Mouse (Mus musculus) limb, embryonic 15.5 days (tissue): ENCODE measurements around the gene Tmem161a. TPM values are rescaled to one million over a fixed set of nuclear protein-coding genes. Genes with fewer than 3 reads are reported as not detected.

Experiments used
- ATAC-seq: fragments of 200-750 bp; cut with Nextera tagmentation; 2 replicates; pipeline ENCODE4 v1.8.0; 2017; ENCODE audit warnings: low read depth, moderate TSS enrichment; ENCODE audit not compliant: insufficient number of reproducible peaks, low FRiP score, low TSS enrichment
- H3K27ac ChIP-seq: fragments of 300-500 bp; sonication (generic); 2 replicates; pipeline ENCODE4 v1.5.1; 2015; ENCODE audit warnings: moderate library complexity, mild to moderate bottlenecking, inconsistent platforms
- H3K27me3 ChIP-seq: fragments of 300-500 bp; sonication (generic); 2 replicates; pipeline ENCODE4 v1.6.1; 2015; ENCODE audit warnings: inconsistent platforms
- H3K36me3 ChIP-seq: fragments of 300-500 bp; sonication (generic); 2 replicates; pipeline ENCODE4 v1.6.1; 2015; ENCODE audit warnings: inconsistent platforms
- H3K4me1 ChIP-seq: fragments of 300-500 bp; sonication (generic); 2 replicates; pipeline ENCODE4 v1.6.1; 2015; ENCODE audit warnings: inconsistent platforms
- H3K4me2 ChIP-seq: fragments of 300-500 bp; sonication (generic); 2 replicates; pipeline ENCODE4 v1.6.1; 2015; ENCODE audit warnings: mild to moderate bottlenecking, inconsistent platforms
- H3K4me3 ChIP-seq: fragments of 300-500 bp; sonication (generic); 2 replicates; pipeline ENCODE4 v1.5.1; 2015; ENCODE audit warnings: mild to moderate bottlenecking, inconsistent platforms
- H3K9ac ChIP-seq: fragments of 300-500 bp; sonication (generic); 2 replicates; pipeline ENCODE4 v1.6.1; 2015; ENCODE audit warnings: inconsistent platforms
- H3K9me3 ChIP-seq: fragments of 300-500 bp; sonication (generic); 2 replicates; pipeline ENCODE4 v1.6.1; 2016; ENCODE audit warnings: inconsistent platforms
- WGBS: fragments of 180-500 bp; shearing (Covaris S2); methylation state at CpG from one replicate; pipeline ENCODE4 v1.1.7; 2015; 5-methylcytosine and 5-hydroxymethylcytosine counted together
- polyA plus RNA-seq: library from polyadenylated mRNA; unstranded; fragments of >200 nt; fragmentation: Nextera tagmentation; extraction: Ambion mirVana; gene quantifications from 2 replicates; pipeline ENCODE4 v1.2.1, GENCODE M21; 2015

Tmem161a gene
- polyA plus RNA-seq, 1 experiment from 2014 or later = 64.9 TPM

- no peak for ATAC-seq
- Histone ChIP-seq H3K27ac (no peak overlapping the region), H3K4me3 (no peak overlapping the region), H3K27me3 (no peaks in the 10 kb centered on the region), H3K4me2 (no peak overlapping the region), H3K9me3 (no peaks in the 10 kb centered on the region), H3K9ac (no peak overlapping the region), H3K4me1 (peaks cover 14% of the 10 kb centered on the region), H3K36me3 (peaks cover 37% of the 10 kb centered on the region)
- 91% methylated on average over 9 of the region's 9 CpGs for WGBS
Observed at GRCm38 (mm10) chr8:70230837-70231236, 58.7 kb downstream of the Tmem161a start.

Other genes with a start within 250 kb of the Tmem161a start
- 36.3 and 39.7 TPM in 2 replicates for gene Gatad2a, start 176.0 kb upstream of the Tmem161a start, polyA plus RNA-seq
- 51.4 and 54.2 TPM in 2 replicates for gene Mau2, start 129.6 kb upstream of the Tmem161a start, polyA plus RNA-seq
- gene Sugp1, start 129.5 kb upstream of the Tmem161a start, polyA plus RNA-seq = 41.9 and 43.7 TPM in 2 replicates
- gene Tm6sf2, start 99.4 kb upstream of the Tmem161a start, polyA plus RNA-seq = 0.61 and 0.91 TPM in 2 replicates
- 0.19 and 0.24 TPM in 2 replicates for gene Hapln4, start 88.9 kb upstream of the Tmem161a start, polyA plus RNA-seq
- 0.35 and 0.50 TPM in 2 replicates for gene Ncan, start 51.5 kb upstream of the Tmem161a start, polyA plus RNA-seq
- 31.2 and 33.3 TPM in 2 replicates for gene Nr2c2ap, start 41.0 kb upstream of the Tmem161a start, polyA plus RNA-seq
- 20.2 and 20.9 TPM in 2 replicates for gene Rfxank, start 33.2 kb upstream of the Tmem161a start, polyA plus RNA-seq
- 54.1 and 55.2 TPM in 2 replicates for gene Borcs8, start 32.9 kb upstream of the Tmem161a start, polyA plus RNA-seq
- gene Mef2b, start 32.6 kb upstream of the Tmem161a start, polyA plus RNA-seq = 0.19 and 0.48 TPM in 2 replicates
- 5.7 and 5.8 TPM in 2 replicates for gene Slc25a42, start 39.9 kb downstream of the Tmem161a start, polyA plus RNA-seq
- 26.1 and 26.9 TPM in 2 replicates for gene Sugp2, start 61.9 kb downstream of the Tmem161a start, polyA plus RNA-seq
- gene Armc6, start 62.1 kb downstream of the Tmem161a start, polyA plus RNA-seq = 32.7 and 33.0 TPM in 2 replicates
- gene Homer3, start 110.5 kb downstream of the Tmem161a start, polyA plus RNA-seq = 36.0 and 40.7 TPM in 2 replicates
- 52.7 and 53.1 TPM in 2 replicates for gene Ddx49, start 130.1 kb downstream of the Tmem161a start, polyA plus RNA-seq
- 397 and 441 TPM in 2 replicates for gene Cope, start 130.2 kb downstream of the Tmem161a start, polyA plus RNA-seq
- 8.8 and 9.6 TPM in 2 replicates for gene Cers1, start 143.4 kb downstream of the Tmem161a start, polyA plus RNA-seq
- gene Gdf1, start 157.5 kb downstream of the Tmem161a start, polyA plus RNA-seq = 2.9 and 4.1 TPM in 2 replicates
- gene Upf1, start 180.9 kb downstream of the Tmem161a start, polyA plus RNA-seq = 13.8 and 16.7 TPM in 2 replicates
- gene Comp, start 201.2 kb downstream of the Tmem161a start, polyA plus RNA-seq = 101 and 104 TPM in 2 replicates